Mouse (Mus musculus): Measurements from ENCODE around the gene Stpg1. TPM values are rescaled to one million over a fixed set of nuclear protein-coding genes. Genes with fewer than 3 reads are reported as not detected.
A peak's percentile ranks its signal among the peaks of the same experiment; 100 is the strongest.

Gene Stpg1
- polyA plus RNA-seq, 1 experiment from 2014 or later, result 0.79 TPM

DNA sequence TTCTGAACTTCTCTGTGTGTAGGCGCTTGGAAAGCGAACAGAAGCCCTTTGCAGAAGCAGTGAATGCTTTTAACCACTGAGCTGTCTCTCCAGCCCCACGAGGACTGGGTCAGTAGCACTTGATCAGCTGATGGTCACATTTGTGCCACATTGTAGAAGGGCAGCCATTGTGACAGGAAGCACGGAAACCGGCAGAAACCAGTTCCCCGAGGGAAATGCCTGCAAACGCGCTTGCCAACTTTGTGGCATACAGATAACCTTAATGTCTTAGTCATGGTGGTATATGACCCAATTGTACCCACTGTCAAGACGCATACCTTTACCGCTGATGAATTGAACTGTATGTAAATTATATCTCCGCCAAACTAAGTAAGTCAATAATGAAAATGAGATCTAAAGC is 11.2 kb downstream of the Stpg1 start:
- Histone ChIP-seq H3K4me3 (ENCODE audit: low read depth, low read length) (no peak overlapping the region), H3K9ac (ENCODE audit: low read depth, low read length) (no peak overlapping the region), H3K4me1 (replicated peaks; ENCODE audit: control insufficient read depth, insufficient read depth, low read length) (no peaks in the 10 kb centered on the region), H3K4me2 (replicated peaks; ENCODE audit: low read depth, low read length) (no peak overlapping the region), H3K36me3 (ENCODE audit: control insufficient read depth, insufficient read depth, low read length) (no peaks in the 10 kb centered on the region), H3K9me3 (ENCODE audit: control insufficient read depth, low read length) (no peaks in the 10 kb centered on the region), H3K27ac (ENCODE audit: low read depth, low read length) (no peak overlapping the region), H3K27me3 (ENCODE audit: control insufficient read depth, insufficient read depth, low read length) (no peaks in the 10 kb centered on the region)
- no peak for ATAC-seq (ENCODE audit: low FRiP score)
- no peak for DNase-seq (ENCODE audit: low spot score)
- WGBS, result 80% methylated on average over 11 of the region's 11 CpGs

GRCm38 (mm10) chr4:135507547-135508350 is 13.2 kb downstream of the Stpg1 start:
- Histone ChIP-seq H3K4me3 (ENCODE audit: low read depth, low read length) (peak overlapping the region; percentile 19), H3K27me3 (ENCODE audit: control insufficient read depth, insufficient read depth, low read length) (no peaks in the 10 kb centered on the region), H3K4me2 (replicated peaks; ENCODE audit: low read depth, low read length) (peak overlapping the region; percentile 14), H3K36me3 (ENCODE audit: control insufficient read depth, insufficient read depth, low read length) (no peaks in the 10 kb centered on the region), H3K4me1 (replicated peaks; ENCODE audit: control insufficient read depth, insufficient read depth, low read length) (no peaks in the 10 kb centered on the region), H3K9me3 (ENCODE audit: control insufficient read depth, low read length) (no peaks in the 10 kb centered on the region), H3K27ac (ENCODE audit: low read depth, low read length) (no peak overlapping the region), H3K9ac (ENCODE audit: low read depth, low read length) (no peak overlapping the region)
- 14% methylated on average over 22 of the region's 22 CpGs for WGBS
- no peak for ATAC-seq (ENCODE audit: low FRiP score)
- DNase-seq (ENCODE audit: low spot score), result peak; percentile 78

- H3K27ac ChIP-seq (ENCODE audit: low read depth, low read length), result no peak overlapping the region
- WGBS, result 15% methylated on average over 13 of the region's 13 CpGs
- ATAC-seq (ENCODE audit: low FRiP score), result no peak
Observed at GRCm38 (mm10) chr4:135508419-135509039, 13.9 kb downstream of the Stpg1 start.

DNA sequence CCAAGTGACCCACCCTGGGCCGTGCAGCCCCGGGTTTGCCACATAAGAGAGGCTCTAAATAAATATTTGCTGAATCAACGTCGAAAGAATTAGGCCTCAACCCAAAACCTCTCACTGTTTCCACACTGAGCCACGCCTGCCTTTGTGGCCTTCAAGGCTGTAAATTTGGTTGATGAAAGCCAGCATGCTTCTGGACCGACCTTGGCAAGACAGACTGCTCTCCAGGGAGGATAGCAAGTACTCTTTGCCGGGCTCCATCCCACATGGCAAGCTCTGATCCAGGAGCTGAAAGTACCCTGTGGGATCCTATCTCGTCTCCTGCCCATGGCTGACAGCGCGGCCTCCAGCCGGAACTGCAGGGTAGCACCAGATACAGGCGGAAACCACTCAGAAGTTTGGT is 14.9 kb downstream of the Stpg1 start:
- DNase-seq (ENCODE audit: low spot score) (no peak), ATAC-seq (ENCODE audit: low FRiP score) (no peak)
- no peaks in the 10 kb centered on the region for H3K9me3 ChIP-seq (ENCODE audit: control insufficient read depth, low read length)
- 61% methylated on average over 12 of the region's 12 CpGs for WGBS
- no peaks in the 10 kb centered on the region for H3K4me1 ChIP-seq (replicated peaks; ENCODE audit: control insufficient read depth, insufficient read depth, low read length)
- no peaks in the 10 kb centered on the region for H3K36me3 ChIP-seq (ENCODE audit: control insufficient read depth, insufficient read depth, low read length)
- H3K4me2 ChIP-seq (replicated peaks; ENCODE audit: low read depth, low read length), result no peak overlapping the region
- H3K27ac ChIP-seq (ENCODE audit: low read depth, low read length), result no peak overlapping the region
- H3K9ac ChIP-seq (ENCODE audit: low read depth, low read length), result no peak overlapping the region
- H3K4me3 ChIP-seq (ENCODE audit: low read depth, low read length), result no peak overlapping the region
- H3K27me3 ChIP-seq (ENCODE audit: control insufficient read depth, insufficient read depth, low read length), result no peaks in the 10 kb centered on the region

More at GRCm38 (mm10) chr4:135508419-135509039, 13.9 kb downstream of the Stpg1 start:
- H3K4me3 ChIP-seq (ENCODE audit: low read depth, low read length), result no peak overlapping the region
- H3K9me3 ChIP-seq (ENCODE audit: control insufficient read depth, low read length), result no peaks in the 10 kb centered on the region
- H3K4me2 ChIP-seq (replicated peaks; ENCODE audit: low read depth, low read length), result peak overlapping the region; percentile 39; the same call in 1 of the 2 replicates
- no peaks in the 10 kb centered on the region for H3K27me3 ChIP-seq (ENCODE audit: control insufficient read depth, insufficient read depth, low read length)
- H3K4me1 ChIP-seq (replicated peaks; ENCODE audit: control insufficient read depth, insufficient read depth, low read length), result no peaks in the 10 kb centered on the region
- H3K36me3 ChIP-seq (ENCODE audit: control insufficient read depth, insufficient read depth, low read length), result no peaks in the 10 kb centered on the region
- no peak overlapping the region for H3K9ac ChIP-seq (ENCODE audit: low read depth, low read length)
- DNase-seq (ENCODE audit: low spot score), result peak; percentile 94

GRCm38 (mm10) chr4:135513865-135514264 is 19.3 kb downstream of the Stpg1 start:
- H3K27ac ChIP-seq (ENCODE audit: low read depth, low read length), result no peak overlapping the region
- WGBS, result 91% methylated on average over 7 of the region's 7 CpGs
- no peaks in the 10 kb centered on the region for H3K36me3 ChIP-seq (ENCODE audit: control insufficient read depth, insufficient read depth, low read length)
- DNase-seq (ENCODE audit: low spot score) (no peak), ATAC-seq (ENCODE audit: low FRiP score) (no peak)
- H3K4me3 ChIP-seq (ENCODE audit: low read depth, low read length), result no peak overlapping the region
- H3K27me3 ChIP-seq (ENCODE audit: control insufficient read depth, insufficient read depth, low read length), result no peaks in the 10 kb centered on the region
- no peak overlapping the region for H3K4me2 ChIP-seq (replicated peaks; ENCODE audit: low read depth, low read length)
- H3K9ac ChIP-seq (ENCODE audit: low read depth, low read length), result no peak overlapping the region
- H3K9me3 ChIP-seq (ENCODE audit: control insufficient read depth, low read length), result no peaks in the 10 kb centered on the region
- H3K4me1 ChIP-seq (replicated peaks; ENCODE audit: control insufficient read depth, insufficient read depth, low read length), result no peaks in the 10 kb centered on the region

DNA sequence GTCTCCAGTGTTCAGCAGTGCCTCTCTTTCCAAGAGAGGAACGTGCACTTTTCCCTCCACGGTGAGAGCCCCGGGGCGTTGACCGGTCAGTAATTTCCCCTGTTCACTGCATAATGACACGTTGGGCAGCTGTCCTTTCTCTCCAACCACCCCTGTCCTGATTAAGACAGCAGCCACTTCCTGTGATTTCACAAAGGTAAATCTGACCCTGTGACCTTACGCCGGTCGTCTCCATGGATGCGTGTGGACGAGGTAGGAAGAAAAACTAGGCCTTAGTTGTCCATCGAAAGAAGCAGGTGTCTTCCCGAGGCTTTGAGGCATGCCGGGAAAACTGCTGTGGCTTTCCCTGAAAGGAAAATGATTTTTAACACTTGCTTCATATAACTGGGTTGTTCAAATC is 20.3 kb downstream of the Stpg1 start:
- Histone ChIP-seq H3K4me2 (replicated peaks; ENCODE audit: low read depth, low read length) (no peak overlapping the region), H3K9ac (ENCODE audit: low read depth, low read length) (no peak overlapping the region), H3K27ac (ENCODE audit: low read depth, low read length) (no peak overlapping the region), H3K9me3 (ENCODE audit: control insufficient read depth, low read length) (no peaks in the 10 kb centered on the region), H3K27me3 (ENCODE audit: control insufficient read depth, insufficient read depth, low read length) (no peaks in the 10 kb centered on the region), H3K4me1 (replicated peaks; ENCODE audit: control insufficient read depth, insufficient read depth, low read length) (no peaks in the 10 kb centered on the region), H3K4me3 (ENCODE audit: low read depth, low read length) (no peak overlapping the region), H3K36me3 (ENCODE audit: control insufficient read depth, insufficient read depth, low read length) (no peaks in the 10 kb centered on the region)
- WGBS, result 77% methylated on average over 14 of the region's 14 CpGs
- DNase-seq (ENCODE audit: low spot score), result no peak
- ATAC-seq (ENCODE audit: low FRiP score), result no peak

DNA sequence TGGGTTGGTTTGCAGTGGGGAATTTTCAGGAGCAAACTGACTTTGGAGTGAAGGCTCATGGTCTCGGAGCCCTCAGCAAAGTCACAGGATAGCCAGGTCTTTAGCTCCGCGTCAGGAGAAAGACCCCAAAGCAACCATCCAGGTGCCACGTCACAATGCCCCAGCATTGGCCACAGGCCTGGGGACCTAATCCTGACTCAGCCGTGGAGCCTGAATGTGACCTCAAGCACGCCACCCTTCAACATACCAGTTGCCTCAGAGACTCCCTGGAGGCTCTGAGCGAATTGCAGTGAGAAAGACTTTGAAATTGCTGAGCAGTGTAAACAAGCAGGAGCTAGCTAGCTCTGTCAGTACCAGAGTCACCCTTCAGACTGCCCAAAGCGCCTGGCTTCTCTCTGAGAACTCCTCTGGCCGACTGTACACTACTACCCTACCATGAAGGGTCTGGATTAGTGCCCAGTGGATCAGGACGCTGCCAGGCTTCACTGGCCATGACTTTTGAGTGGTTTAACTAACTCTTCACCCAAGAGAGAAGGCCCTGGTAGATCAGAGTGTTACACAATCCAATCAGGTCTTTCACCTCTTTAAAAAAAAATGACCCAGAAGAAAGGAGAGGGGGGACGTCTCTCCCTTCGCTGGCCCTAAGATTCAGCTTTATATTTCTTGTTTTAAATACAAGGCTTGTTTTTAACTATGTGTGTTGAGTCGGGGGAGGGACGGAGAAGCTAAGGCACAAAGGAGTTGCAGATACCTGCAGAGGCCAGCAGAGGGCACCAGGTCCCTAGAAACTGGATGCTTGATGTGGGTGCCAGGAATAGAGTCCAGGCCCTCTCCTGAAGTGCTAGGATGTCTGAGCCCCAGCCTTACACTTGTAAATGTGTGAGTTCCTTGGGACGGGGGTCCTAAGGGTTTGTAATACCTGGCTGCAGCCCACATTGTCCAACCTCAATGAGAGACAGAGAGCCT is 22.0 kb downstream of the Stpg1 start:
- DNase-seq (ENCODE audit: low spot score) (peak; percentile 73), ATAC-seq (ENCODE audit: low FRiP score) (no peak)
- Histone ChIP-seq H3K9ac (ENCODE audit: low read depth, low read length) (no peak overlapping the region), H3K27me3 (ENCODE audit: control insufficient read depth, insufficient read depth, low read length) (no peaks in the 10 kb centered on the region), H3K4me1 (replicated peaks; ENCODE audit: control insufficient read depth, insufficient read depth, low read length) (no peaks in the 10 kb centered on the region), H3K36me3 (ENCODE audit: control insufficient read depth, insufficient read depth, low read length) (no peaks in the 10 kb centered on the region), H3K9me3 (ENCODE audit: control insufficient read depth, low read length) (no peaks in the 10 kb centered on the region), H3K4me2 (replicated peaks; ENCODE audit: low read depth, low read length) (no peak overlapping the region), H3K27ac (ENCODE audit: low read depth, low read length) (no peak overlapping the region), H3K4me3 (ENCODE audit: low read depth, low read length) (no peak overlapping the region)
- 50% methylated on average over 15 of the region's 15 CpGs for WGBS

DNA sequence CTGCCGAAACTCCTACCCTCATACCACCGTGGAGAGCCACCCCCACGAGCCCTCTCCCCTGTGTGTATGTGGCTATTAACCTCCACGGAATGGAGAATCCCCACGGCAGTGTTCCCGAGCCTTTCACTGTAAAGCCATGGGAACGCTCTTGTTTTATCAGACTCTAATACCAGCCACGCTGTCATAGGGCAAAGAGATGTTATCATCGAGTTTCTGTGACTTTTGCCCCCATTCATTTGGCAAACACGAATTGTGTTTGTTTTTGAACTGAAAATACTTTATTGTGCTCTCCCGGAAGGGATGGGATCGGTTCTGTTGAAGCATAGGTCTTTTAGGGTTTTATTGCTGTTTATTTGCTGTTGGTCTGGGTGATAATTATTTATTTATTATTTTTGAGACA is 23.5 kb downstream of the Stpg1 start:
- H3K36me3 ChIP-seq (ENCODE audit: control insufficient read depth, insufficient read depth, low read length), result no peaks in the 10 kb centered on the region
- no peak overlapping the region for H3K27ac ChIP-seq (ENCODE audit: low read depth, low read length)
- no peak for ATAC-seq (ENCODE audit: low FRiP score)
- no peak for DNase-seq (ENCODE audit: low spot score)
- H3K9ac ChIP-seq (ENCODE audit: low read depth, low read length), result no peak overlapping the region
- no peaks in the 10 kb centered on the region for H3K27me3 ChIP-seq (ENCODE audit: control insufficient read depth, insufficient read depth, low read length)
- no peak overlapping the region for H3K4me2 ChIP-seq (replicated peaks; ENCODE audit: low read depth, low read length)
- 87% methylated on average over 12 of the region's 12 CpGs for WGBS
- no peaks in the 10 kb centered on the region for H3K4me1 ChIP-seq (replicated peaks; ENCODE audit: control insufficient read depth, insufficient read depth, low read length)
- no peak overlapping the region for H3K4me3 ChIP-seq (ENCODE audit: low read depth, low read length)
- H3K9me3 ChIP-seq (ENCODE audit: control insufficient read depth, low read length), result no peaks in the 10 kb centered on the region
